Mouse (Mus musculus) B cell, adult 62 days (primary cell): ENCODE results near the gene Mapk8ip1. TPM values are rescaled to one million over a fixed set of nuclear protein-coding genes. Genes with fewer than 3 reads are reported as not detected.

ENCODE experiments used
- total RNA-seq: library from RNA; stranded (reverse); gene quantifications from 4 replicates; pipeline ENCODE4 v1.2.4, GENCODE M21; 2023

Mapk8ip1 gene
- 0.31 to 1.3 TPM (median 0.56 TPM) in 4 replicates for total RNA-seq

DNA sequence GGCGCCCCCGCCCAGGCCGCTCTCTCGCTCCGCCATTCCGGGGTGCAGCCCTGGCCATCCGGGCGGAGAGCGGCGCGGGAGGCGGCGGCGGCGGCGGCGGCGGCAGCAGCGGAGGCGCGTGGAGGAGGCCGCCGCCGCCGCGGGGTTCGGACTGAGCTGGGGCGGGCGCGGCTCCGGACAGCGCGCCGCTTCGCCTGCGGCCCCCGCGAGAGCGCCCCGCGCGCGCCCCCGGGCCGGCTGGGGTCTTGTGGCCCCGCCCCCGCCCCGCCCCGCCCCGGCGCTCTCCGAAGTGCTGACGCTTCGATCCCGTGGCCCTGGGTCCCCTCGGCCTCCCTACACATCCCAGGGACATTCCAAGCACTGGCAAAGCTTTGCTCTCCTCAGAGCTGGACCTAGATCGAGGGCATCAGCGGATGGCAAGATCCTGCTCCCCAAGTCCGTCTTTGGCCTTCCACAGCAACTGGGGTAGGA is at the start of gene Mapk8ip1:
Gene Mapk8ip1 (minus strand): TSS at position 173 of the 471 bp plus-strand sequence.

DNA sequence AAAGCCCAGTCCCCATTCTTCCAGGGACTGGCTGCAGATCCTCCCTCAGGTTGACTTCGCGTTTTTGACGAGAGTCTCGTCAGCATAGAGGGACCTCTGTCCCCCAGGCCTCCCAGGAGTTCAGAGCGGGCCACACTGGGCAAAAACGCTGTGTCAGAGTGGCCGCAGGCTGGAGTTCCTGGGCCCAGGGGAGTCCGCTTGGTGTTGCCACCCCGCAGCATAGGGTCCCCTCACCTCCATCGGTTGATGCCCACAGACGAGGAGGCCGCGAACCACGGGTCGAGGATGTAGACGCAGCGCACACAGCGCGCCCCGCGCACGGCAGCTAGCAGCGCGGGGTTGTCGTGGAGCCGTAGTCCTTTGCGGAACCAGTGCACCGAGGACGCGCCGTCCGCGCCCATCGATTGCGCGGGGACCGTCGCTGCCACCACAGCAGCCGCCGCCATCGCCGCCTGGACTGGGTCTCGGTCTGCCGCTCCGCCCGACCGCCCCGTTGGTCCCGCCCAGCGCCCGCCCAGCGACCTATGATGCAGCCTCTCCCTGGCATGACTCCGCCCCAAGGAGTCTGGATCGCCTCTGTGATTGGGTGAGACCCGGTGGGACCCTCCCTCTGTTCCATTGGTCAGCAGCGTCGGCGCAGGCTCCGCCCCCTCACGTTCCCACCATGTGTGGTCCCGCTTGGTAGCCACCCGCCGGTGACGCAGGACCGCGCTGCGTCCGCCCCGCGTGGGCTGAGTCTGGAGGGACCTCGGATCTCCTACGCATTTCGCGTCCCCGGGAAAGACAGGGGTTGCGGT is 32.7 kb upstream of the Mapk8ip1 start, which contains the start of gene Cry2:
Gene Cry2 (minus strand): TSS at position 466 of the 797 bp plus-strand sequence.

DNA sequence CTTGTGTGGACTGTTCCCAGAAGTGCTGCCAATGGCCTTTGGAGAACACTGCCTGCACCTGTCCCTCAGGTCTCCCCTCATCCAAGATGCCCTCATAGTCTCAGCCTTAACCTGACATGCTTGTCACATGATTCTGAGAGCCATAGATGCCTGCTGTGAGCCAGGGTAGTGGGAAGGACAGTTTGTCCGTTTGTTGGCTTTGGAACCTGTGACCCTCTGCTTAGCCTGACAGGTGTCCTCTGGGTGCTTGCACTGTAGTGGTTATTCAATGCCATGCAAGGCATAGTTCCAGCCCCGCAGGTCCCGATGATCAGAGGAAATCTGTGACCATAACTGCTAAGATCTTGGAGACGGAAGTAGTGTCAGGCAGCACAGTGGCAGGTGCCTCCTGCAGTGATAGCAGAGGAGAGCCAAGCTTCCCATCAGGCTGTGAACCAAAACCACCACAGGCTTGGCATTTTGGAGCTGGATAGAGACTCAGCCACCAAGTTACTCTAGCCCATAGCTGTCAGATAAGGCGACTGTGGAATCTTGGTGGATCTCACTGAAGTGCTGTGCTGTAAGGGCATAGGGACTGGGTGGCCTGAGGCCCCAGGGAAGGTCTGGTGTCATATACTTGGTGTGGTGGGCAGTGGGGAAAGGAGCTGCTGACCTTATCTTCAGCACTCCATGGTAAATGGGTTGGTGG is 19.0 kb downstream of the Mapk8ip1 start, which contains the start of gene 1700029I15Rik:
Gene 1700029I15Rik (plus strand): TSS at position 638 of the 688 bp plus-strand sequence.

DNA sequence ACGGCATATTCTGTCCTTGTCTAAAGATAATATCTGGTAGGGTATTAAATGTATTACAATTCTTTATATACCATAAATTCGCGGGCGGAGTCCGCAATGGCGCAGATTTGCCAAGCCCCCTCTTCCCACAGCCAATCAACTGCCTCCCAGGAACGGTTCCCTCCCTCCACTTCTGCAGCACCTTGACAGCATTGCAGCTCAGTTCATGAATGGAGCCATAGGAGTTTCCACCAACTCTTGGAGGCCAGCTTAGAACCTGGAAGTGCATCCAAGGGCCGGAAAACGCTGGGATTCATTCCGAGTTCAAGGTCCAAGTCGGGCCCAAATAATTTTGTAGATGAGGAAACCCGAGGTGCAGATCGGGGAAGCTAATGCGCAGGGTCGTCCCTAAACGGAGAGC is 26.5 kb downstream of the Mapk8ip1 start, which contains the start of the genes Pex16 and Large2:
Gene Pex16 (plus strand): TSS at position 163 of the 400 bp plus-strand sequence.
Gene Large2 (minus strand): TSS at position 356 of the 400 bp plus-strand sequence.

Other genes with a start within 250 kb of the Mapk8ip1 start
- gene Pex16, start 26.6 kb downstream of the Mapk8ip1 start, total RNA-seq, result 27.9 to 35.2 TPM (median 29.9 TPM) in 4 replicates
- gene Large2, start 26.4 kb downstream of the Mapk8ip1 start, total RNA-seq, result 0.30 to 0.83 TPM (median 0.31 TPM) in 3 of 4 replicates, not detected in the other
- 6.5 to 9.1 TPM (median 8.0 TPM) in 4 replicates for gene 1700029I15Rik, start 18.7 kb downstream of the Mapk8ip1 start, total RNA-seq
- 51.7 to 64.5 TPM (median 56.2 TPM) in 4 replicates for gene Cry2, start 32.8 kb upstream of the Mapk8ip1 start, total RNA-seq
- 21.4 to 24.1 TPM (median 22.4 TPM) in 4 replicates for gene Slc35c1, start 59.3 kb upstream of the Mapk8ip1 start, total RNA-seq
- 0.57 to 1.1 TPM (median 0.83 TPM) in 4 replicates for gene Chst1, start 198.4 kb upstream of the Mapk8ip1 start, total RNA-seq